Mouse (Mus musculus): Measurements from ENCODE around the gene Ttc19.
"Not testable (repeated sequence)": the region's sequence is repeated elsewhere in the genome, so short reads cannot be mapped to it uniquely, and the experiment has no call there.

The Ttc19 gene

DNA sequence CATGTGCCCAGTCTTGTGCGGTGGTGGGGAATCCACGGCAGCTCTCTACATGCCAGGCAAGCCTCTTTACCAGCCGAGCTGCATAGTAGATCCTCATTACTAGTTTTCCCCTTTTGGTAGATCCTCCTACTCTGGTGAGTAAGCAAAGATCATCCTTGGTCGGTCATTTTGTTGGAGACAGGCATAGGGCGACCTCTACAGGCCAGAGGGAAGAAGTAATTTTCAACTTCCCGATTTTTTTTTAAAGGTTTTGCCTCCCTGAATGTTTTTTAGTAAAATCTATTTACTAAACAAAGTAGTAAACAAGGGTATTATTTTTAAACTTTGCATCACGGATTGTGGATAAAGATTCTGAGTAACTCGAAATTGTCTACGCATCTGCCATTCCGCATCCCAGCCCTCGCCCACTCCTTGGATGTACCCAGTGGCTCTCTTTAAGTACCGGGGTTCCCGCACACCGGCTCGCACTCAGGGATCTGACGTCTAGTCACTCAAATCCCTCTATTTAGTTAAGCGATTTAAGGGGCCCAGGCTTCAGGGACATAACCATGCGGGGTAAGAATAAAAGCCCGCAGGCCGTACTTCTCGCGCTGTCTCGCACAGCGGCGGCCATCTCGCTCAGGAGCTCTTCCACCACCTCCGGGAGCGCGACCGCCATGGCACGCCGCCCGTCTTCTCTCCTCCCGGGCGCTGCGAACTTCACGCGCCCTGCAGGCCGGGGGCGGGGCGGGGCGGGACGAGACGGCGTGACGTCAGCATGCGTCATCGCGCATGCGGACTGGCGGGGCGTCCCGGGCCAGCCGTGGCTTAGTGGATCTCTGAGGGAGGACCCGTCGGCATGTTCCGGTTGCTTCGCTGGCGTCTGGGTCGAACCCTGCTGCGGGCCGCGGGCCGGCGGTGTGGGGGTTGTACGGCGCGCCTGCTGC lies at the start of gene Ttc19, which contains the start of gene Zswim7:
TSS of gene Ttc19 (plus strand) at position 799 of the 926 bp plus-strand sequence.
TSS of gene Zswim7 (minus strand) at position 701 of the 926 bp plus-strand sequence.
- peak; percentile 91 for DNase-seq

DNA sequence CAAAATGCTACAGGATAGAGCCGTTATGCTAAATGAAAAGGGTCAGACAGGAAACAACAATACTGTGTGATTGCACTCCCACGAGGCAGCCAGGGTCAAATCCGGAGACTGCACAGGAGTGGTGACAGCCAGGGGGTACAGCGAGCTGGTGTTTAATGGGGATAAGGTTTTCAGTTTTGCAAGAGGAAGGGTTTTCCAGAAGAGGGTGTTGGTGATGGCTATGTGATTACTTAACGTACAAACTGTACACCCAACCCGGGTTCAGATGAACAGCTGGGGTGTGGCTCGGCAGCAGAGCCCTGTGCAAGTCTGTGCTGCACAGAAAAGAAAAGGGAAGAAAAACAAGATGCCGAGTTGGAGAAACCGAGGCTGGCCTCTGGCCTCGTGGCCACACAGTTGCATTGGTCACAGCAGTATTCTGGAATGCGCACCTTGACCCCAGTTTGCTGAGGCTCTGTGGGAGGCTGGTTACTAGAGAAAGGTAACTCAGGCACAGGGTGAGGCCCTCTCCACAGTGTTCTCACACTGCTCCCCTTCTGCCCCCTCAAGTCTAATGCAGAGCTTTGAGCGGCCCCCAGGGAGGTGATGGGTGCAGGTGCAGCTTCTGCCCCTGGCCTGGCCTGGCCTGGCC lies 40.5 kb upstream of the Ttc19 start:
- DNase-seq: no peak

DNA sequence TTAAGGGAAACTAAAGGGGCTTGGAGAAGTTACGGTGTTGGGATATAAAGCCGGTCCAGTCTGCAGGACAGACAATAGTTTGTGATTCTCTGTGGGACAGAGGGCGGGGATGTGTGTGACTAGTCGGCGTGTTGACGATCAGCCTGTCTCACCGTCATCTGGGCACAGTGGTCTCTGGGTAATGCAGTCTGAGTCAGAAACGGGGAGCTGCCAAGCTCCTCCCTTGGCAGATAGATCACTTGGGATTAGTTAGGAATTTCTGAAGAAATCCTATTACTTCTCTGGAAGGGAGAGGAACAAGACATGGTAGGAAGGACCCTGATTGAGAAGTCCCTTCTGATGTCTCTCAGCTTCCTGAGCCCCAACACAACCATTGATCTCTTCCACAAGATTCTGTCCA lies 37.4 kb upstream of the Ttc19 start:
- DNase-seq: no peak

DNA sequence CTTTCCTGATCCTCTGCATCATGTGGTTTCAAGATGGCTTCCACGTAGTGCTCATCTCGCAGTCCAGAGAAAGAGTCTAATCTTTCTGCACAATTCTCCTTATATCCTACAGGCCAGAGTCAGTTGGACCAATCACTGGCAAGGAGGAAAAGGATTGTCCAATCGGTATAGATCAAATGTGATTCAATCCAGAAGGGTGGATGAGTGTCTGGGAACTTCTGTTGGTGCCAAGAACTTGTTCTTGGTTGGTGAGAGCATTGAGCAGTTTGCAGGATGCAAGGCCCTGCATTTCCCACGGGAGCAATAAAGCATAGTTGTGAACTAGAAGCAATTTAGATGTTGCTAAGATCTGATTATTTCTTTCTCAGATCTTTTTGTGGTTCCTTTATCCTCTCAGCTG lies 36.8 kb upstream of the Ttc19 start:
- no peak for DNase-seq

DNA sequence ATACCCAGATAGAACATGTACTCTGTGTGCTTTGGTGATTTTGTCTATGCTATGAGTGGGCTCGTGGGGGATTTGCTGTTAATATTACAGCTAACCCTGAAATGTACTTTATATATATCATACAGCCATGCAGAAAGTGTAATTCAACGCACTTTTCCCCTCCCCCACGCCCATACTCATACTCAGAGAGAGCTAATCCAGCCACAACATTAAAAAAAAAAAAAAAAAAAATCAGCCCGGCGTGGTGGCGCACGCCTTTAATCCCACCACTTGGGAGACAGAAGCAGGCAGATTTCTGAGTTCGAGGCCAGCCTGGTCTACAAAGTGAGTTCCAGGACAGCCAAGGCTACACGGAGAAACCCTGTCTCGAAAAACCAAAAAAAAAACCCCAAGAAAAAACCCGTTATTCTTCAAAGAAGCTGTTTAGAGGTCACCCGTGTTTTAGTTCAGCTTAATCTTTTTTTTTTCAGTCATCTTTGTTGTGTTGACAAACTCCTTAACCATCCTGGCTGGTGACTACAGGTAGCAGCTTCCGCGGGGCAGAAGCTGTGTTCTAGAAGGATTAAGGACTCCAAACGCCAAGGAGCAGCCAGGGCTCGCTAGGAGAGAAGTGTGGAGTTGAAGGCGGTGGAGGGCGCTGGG lies 33.4 kb upstream of the Ttc19 start:
- DNase-seq: no peak

DNA sequence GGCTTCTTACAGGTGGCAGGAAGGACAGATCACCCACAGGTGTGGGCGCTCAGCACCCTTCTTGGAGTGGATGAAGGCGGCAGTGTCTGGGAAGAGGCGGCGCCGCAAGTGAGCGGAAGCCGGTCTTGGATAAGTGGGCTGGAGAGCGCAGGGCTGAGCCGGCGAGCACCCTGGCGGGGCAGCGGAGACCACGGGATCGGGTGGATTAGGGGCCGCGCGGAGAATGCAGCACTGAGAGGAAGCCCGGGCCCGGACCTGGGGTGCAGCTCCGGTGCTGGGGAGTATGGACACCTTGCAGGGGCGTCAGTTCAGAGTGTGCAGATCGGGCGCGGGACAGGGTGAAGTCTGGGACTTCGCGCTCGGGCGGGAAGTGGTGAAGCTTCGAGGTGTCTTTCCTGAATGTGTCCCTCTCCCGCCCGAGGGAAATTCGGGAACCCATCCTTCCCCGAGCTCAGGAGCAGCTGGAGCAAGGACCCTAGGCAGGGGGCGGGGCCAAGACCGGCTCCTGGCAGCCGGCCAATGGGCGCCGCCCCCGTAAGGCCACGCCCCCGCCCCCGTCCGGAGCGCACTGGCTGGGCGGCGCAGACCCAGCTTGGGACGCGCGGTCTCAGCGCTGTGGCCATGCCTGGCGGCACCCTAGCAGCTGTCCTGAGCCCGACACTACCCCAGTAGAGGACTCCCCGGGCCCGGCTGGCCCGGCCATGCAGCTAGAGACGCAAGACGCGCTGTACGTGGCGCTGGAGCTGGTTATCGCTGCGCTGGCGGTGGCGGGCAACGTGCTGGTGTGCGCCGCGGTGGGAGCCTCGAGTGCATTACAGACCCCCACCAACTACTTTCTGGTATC lies 32.6 kb upstream of the Ttc19 start, which contains the start of gene Adora2b:
TSS of gene Adora2b (plus strand) at position 584 of the 844 bp plus-strand sequence.
- DNase-seq: peak; percentile 72

DNA sequence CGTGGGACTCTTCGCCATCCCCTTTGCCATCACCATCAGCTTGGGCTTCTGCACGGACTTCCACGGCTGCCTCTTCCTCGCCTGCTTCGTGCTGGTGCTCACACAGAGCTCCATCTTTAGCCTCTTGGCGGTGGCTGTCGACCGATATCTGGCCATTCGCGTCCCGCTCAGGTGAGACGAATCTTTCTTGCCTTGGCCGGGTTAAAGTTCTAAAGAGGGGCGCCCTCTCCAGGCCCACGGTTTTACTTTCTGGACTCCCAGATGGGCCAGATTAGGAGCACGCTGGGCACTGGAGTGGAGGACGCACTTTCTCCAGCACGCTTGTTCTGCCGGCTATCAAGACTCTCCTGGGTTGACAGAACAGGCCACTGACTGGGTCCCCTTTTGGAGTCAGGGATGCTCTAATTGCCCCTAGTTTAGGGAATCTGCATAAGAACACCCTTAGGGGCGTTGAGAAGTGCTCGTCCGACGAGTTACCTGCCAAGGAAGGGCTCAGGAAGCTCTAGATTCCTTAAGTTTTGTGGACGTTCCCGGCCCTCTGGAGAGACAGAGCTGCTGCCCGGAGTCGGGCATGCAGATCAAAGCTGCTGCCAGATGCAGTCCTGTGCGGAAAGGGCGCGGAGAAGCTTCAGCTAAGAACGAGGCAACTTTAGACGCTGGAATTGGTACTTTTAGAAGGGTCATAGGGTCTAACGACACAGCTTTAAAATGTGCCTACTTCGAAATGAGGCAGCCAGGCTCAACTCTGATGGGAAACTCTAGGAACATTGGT lies 31.8 kb upstream of the Ttc19 start:
- no peak for DNase-seq

DNA sequence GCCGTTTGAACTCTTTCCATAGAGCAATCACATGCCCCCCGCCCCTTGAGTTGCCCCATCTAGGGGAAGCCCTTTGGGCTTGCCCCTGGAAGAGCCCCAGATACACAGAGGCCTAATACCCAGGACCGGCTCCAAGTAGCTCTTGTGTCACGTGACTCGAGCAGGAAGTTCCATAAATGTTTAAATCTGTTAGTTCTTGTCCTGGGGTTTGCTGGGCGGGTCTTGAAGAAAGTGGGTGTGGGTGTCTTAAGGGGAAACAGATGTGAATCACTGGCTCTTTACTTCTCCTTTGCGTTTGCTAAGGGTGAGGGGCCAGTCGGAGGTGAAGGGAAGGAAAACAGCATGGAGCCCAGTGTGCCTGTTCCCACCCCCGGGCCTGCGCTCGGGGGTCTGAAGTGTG lies 30.2 kb upstream of the Ttc19 start:
- DNase-seq: no peak

DNA sequence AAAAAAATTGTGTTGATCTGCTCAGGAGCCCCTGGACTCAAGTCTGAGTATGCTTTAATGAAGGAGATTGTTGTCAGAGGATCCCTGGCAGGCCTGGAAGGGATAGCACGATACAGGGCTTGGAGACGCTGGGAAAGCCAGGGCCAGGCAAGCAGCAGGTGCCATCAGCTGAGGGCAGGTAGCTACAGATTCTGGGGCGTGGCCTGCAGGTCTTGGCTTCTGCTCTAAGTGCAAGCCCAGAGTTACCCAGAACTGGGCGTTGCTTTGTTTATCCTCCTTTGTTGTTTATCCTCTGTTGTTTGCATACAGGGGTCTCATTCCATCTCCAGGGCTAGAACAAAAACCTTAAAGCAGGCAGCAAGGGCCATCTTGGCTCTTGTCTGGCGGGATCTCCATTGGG lies 27.9 kb upstream of the Ttc19 start:
- DNase-seq: no peak

DNA sequence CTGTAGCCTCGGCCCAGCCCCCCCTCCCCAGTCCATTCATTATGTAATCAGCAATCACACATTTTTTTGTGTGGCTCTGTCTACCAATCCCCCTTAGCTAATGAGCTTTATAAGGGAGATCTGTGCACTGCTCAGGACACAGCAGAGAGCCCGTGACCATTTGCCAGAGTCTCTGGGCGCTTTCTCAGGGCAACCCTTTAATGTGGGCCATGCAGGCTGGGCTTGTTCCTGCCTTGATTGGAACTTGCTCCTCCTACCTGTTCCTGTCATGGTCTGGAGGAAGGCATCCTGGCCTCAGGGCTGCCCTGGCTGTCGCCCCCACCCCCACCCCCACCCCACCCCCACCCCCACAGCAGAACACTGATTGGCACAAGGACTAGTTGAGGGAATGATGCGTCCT lies 22.1 kb upstream of the Ttc19 start:
- DNase-seq: no peak

DNA sequence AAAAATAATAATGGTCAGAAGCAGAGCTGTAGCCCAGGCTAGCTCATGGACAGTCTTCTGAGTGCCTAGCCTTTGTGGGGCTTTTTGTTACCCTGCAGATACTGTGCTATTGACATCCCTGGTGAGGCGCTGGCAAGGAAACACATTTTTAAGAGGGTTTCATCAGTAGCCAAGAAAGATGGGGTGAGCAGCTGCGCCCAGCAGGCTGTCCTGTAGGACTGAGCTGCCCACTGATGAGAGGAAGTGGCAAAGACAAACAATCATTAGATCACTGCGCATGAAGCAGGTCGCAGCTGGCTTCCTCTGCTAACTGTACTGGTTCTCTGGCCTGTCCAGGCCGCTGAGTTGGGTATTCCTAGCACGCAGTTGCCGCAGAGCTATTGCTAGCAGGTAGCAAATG lies 17.7 kb upstream of the Ttc19 start:
- DNase-seq: no peak

DNA sequence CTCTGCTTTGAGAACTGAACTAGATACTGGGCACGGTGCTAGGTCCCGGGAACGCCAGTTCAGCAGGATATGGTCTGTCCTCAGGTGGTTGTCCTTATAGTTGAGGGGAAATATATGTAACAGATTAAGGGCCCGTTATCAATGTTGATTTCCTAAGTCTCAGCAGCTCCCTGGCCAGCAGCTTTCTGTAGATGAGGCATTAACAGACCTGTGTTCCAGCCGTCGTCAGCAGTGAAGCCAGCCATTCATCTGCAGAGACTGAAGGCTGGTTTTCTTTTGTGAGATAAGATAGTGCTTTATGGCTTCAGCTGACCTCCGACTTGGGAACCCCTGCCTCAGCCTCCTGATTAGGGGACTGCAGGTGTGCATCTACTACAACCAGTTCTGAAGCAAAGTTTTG lies 17.3 kb upstream of the Ttc19 start:
- no peak for DNase-seq

DNA sequence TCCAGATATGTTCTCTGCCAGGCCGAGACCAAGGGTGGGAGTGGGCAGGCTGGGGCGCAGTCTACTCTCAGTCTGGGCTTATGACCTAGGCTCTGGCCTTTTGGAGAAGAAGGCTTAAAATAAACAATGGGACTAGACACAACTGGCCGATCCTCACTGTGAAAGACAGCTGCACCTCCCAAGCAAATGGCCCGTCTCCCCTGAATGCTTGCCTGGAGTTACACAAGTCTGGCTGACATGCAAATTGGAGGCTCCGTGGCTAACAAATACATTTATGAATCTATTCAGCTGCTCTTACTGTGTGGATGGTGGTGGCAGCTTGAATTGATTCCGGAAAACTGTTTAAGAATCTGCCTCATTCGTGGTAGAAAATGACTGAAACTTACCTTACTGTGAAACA lies 15.6 kb upstream of the Ttc19 start:
- no peak for DNase-seq

DNA sequence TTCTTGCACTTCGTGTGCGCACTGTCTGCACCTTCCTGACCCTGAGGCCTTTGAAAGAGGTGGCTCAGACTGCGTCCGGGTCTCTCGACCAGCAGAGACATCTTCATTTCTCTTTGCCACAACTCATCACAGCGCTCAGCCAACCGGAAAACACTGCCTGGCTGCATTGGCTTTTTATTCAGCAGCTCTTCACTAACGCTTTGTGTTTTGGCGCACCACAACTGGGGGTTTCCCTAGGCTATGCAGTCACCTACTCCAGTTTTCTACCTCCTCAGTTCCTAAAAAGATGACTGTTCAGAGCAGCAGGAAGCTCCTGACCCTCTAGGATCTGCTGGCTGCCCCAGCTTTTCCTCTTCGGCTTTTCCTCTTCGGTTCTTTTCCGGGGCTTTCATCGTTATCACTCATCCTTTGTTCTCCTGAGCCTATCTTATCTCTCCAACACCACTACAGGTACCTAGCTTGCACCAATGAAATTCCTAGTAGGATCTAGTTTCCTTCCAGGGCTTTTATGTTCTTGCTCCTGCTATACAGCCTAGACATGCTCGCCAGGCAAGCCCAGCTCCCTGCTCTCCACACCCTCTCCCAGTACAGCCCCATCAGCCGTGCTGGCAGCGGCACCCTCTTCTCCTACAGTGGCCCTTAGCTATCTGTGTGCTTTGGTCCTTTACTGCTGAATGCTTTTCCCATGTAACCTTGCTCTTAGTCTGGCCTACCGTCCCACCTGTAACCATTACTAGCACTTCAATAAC lies 14.6 kb upstream of the Ttc19 start:
- DNase-seq: no peak

DNA sequence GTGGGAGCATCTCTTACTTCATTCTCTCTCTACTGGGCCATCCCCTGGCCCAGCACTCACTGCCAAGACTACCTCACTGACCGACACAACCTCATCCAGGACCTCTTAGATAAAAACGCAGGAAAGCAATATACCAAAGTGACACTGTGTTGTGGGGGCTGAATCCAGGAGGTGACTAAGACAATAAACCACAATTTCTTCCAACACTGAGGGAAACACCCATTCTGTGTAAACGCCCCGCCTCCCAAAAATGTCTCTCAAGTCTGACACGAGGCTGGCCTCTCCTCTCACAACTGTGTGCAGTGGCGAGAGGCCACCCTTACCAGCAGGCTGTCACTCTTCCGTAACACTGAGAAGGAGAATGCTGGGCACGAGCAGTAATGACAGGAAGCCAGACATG lies 12.9 kb upstream of the Ttc19 start:
- DNase-seq: no peak

DNA sequence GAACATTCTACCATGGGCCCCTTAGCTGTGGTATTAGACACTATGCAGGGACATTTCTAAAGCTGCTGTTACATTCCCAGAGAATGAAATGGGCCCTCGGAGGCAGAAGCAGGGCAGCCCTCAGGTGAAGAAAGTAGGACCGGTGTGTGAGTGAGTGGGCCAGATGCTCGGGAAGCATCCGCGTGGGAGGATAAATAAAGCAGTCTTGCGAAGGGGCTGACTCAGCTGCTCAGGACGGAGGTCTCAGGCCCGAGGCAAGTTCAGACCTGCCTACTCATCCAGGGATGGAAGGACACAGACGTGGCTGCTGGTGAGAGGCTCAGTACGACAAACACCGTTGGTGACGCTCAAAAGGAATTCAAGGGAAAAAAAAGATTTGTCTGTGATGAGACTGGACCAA lies 12.2 kb upstream of the Ttc19 start:
- no peak for DNase-seq

DNA sequence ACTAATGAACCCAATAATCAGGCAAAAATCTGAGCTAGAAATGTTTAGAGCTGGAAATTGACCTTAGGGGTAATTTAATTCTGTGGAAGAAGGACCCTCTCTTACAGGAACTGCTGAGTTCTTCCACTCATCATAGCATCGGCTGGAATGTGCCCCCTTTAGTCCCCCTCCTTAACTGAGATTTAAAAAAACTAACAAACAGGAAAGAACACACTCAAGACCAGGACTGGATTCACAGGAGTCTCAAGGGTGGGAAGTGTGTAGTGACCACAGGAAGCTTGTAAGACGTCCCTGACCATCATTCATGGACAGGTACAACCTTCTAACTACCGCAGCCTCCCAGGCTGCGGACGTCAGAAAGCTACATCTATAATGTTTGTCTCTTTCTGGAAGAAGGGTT lies 10.4 kb upstream of the Ttc19 start:
- no peak for DNase-seq

DNA sequence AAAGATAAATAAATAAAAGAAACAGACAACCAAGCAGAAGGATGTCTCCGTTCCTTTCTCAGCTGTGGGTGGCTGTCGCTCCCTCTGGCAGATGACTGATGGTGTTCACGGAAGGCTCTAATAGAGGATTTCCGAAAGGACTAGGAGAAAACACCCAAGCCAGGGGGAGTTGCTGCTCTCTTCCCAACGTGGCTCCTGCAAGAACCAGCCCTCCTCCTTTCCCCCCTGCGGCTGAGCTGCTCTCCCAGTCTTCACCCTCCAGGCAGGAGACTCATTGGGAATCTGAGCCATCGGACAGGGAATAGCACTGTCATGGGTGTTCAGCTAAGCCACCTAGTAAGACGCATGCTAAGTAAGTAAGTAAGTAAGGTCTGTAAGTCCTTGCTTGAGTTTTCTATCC lies 4.2 kb upstream of the Ttc19 start:
- no peak for DNase-seq

DNA sequence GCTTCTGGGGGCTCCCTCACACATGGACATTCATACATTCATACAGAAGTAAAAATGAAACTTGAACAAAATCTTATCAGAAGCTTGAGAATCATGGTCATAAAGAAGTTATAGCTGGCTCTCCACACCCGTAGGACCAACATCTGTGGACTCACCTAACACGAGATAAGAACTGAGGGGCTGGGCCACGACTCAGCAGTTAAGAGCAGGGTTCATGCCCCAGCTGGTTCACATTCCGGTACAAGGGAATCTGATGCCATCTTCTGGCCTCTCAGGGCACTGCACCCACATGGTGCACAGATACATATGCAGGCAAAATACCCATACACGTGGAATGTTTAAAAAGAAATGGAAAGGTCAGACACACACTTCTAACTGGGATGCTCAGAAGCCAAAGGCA lies 3.2 kb upstream of the Ttc19 start:
- DNase-seq: peak; percentile 78

DNA sequence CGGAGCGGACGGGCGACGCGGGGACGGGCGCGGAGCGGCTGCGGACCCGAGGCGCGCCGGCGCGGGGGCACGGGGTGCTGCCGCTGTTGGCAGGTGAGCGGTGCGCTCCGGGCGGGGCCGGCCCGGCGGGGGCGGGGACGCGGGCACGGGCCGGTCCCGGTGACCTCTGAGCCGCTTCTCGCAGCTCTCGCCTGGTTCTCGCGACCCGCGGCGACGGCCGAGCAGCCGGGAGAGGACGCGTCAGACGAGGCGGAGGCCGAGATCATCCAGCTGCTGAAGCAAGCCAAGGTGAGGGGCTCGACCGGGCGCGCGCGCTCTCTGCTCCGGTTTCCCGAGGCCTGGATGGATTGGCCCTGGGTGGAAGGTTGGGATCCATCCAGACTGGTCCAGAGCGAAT lies 326 bp downstream of the Ttc19 start:
- DNase-seq: no peak

DNA sequence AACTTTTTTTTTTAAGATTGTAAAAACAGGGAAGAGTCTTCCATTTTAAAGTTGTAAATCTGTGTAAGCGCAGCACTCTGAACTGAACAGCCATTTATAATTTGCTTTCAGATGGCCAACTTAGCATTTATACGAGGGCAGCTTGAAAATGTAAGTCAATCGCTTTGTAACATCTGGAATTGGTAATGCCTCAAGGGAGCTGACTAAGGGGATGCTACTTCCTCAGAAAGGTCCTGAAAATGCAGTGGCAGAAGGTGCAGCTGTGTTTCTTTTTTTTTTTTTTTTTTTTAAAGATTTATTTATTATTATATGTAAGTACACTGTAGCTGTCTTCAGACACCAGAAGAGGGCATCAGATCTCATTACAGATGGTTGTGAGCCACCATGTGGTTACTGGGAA lies 2.7 kb downstream of the Ttc19 start:
- DNase-seq: not testable (repeated sequence)

All from thymus, postnatal 25 days (tissue).